Mouse (Mus musculus) bone marrow macrophage, adult 2 months (primary cell): ENCODE results near the gene Cdh12. TPM values are rescaled to one million over a fixed set of nuclear protein-coding genes. Genes with fewer than 3 reads are reported as not detected.

Source experiments
- H3K27ac ChIP-seq: 2 replicates; pipeline ENCODE4 v1.5.1; 2012; ENCODE audit warnings: low read depth, low read length; ENCODE audit not compliant: insufficient read depth
- H3K4me1 ChIP-seq: 2 replicates; pipeline ENCODE4 v1.6.1; 2012; ENCODE audit warnings: low read length; ENCODE audit not compliant: control insufficient read depth, insufficient read depth
- H3K4me3 ChIP-seq: 2 replicates; pipeline ENCODE4 v1.5.1; 2012; ENCODE audit warnings: mild to moderate bottlenecking, low read length, moderate library complexity; ENCODE audit not compliant: insufficient read depth
- CTCF ChIP-seq: IDR thresholded peaks from 2 replicates; pipeline ENCODE4 v1.5.1; 2012; ENCODE audit warnings: low read depth, mild to moderate bottlenecking, low read length, moderate library complexity
- POLR2A ChIP-seq: IDR thresholded peaks from 2 replicates; pipeline ENCODE4 v1.6.1; 2012; ENCODE audit warnings: mild to moderate bottlenecking, low read depth, low read length, borderline replicate concordance
- polyA plus RNA-seq: library from polyadenylated mRNA; stranded (reverse); fragments of >200 nt; gene quantifications from 2 replicates; pipeline ENCODE4 v1.2.4, GENCODE M21; 2012; ENCODE audit not compliant: missing spikeins, insufficient read depth, insufficient read length

Gene Cdh12
- polyA plus RNA-seq, 1 experiment = not detected

GRCm38 (mm10) chr15:20863076-20863475 lies 414.0 kb downstream of the Cdh12 start:
- TF ChIP-seq POLR2A (no peak), CTCF (no peak)
- Histone ChIP-seq H3K4me3 (no peak overlapping the region), H3K27ac (no peak overlapping the region), H3K4me1 (no peaks in the 10 kb centered on the region)

GRCm38 (mm10) chr15:20872518-20872917 lies 423.5 kb downstream of the Cdh12 start:
- TF ChIP-seq POLR2A (no peak), CTCF (no peak)
- no peaks in the 10 kb centered on the region for H3K4me1 ChIP-seq
- H3K27ac ChIP-seq = no peak overlapping the region
- no peak overlapping the region for H3K4me3 ChIP-seq

GRCm38 (mm10) chr15:20876993-20877392 lies 427.9 kb downstream of the Cdh12 start:
- no peaks in the 10 kb centered on the region for H3K4me1 ChIP-seq
- no peak overlapping the region for H3K4me3 ChIP-seq
- TF ChIP-seq POLR2A (no peak), CTCF (no peak)
- no peak overlapping the region for H3K27ac ChIP-seq

- TF ChIP-seq CTCF = no peak
- no peak for TF ChIP-seq POLR2A
- Histone ChIP-seq H3K4me1 (no peaks in the 10 kb centered on the region), H3K4me3 (no peak overlapping the region), H3K27ac (no peak overlapping the region)
These were observed 444.4 kb downstream of the Cdh12 start for GRCm38 (mm10) chr15:20893471-20893870.

- Histone ChIP-seq H3K4me3 (no peak overlapping the region), H3K27ac (no peak overlapping the region), H3K4me1 (no peaks in the 10 kb centered on the region)
- TF ChIP-seq CTCF (no peak), POLR2A (no peak)
These were observed 453.5 kb downstream of the Cdh12 start for GRCm38 (mm10) chr15:20902568-20902967.

GRCm38 (mm10) chr15:20928221-20928620 lies 479.2 kb downstream of the Cdh12 start:
- Histone ChIP-seq H3K4me3 (no peak overlapping the region), H3K27ac (no peak overlapping the region), H3K4me1 (no peaks in the 10 kb centered on the region)
- no peak for TF ChIP-seq POLR2A
- no peak for TF ChIP-seq CTCF

GRCm38 (mm10) chr15:20944000-20944399 lies 494.9 kb downstream of the Cdh12 start:
- TF ChIP-seq CTCF (no peak), POLR2A (no peak)

GRCm38 (mm10) chr15:20967463-20967862 lies 518.4 kb downstream of the Cdh12 start:
- Histone ChIP-seq H3K4me1 (no peaks in the 10 kb centered on the region), H3K27ac (no peak overlapping the region), H3K4me3 (no peak overlapping the region)
- no peak for TF ChIP-seq POLR2A
- TF ChIP-seq CTCF = no peak

More at GRCm38 (mm10) chr15:20944000-20944399, 494.9 kb downstream of the Cdh12 start:
- H3K27ac ChIP-seq = no peak overlapping the region
- H3K4me1 ChIP-seq = no peaks in the 10 kb centered on the region
- no peak overlapping the region for H3K4me3 ChIP-seq

GRCm38 (mm10) chr15:20971041-20971440 lies 522.0 kb downstream of the Cdh12 start:
- Histone ChIP-seq H3K4me1 (no peaks in the 10 kb centered on the region), H3K4me3 (no peak overlapping the region), H3K27ac (no peak overlapping the region)
- TF ChIP-seq POLR2A = no peak
- no peak for TF ChIP-seq CTCF

GRCm38 (mm10) chr15:21000541-21000940 lies 551.5 kb downstream of the Cdh12 start:
- no peak for TF ChIP-seq POLR2A
- TF ChIP-seq CTCF = no peak
- no peak overlapping the region for H3K4me3 ChIP-seq
- no peak overlapping the region for H3K27ac ChIP-seq
- H3K4me1 ChIP-seq = no peaks in the 10 kb centered on the region

- no peak overlapping the region for H3K27ac ChIP-seq
- no peak for TF ChIP-seq CTCF
- TF ChIP-seq POLR2A = no peak
- no peak overlapping the region for H3K4me3 ChIP-seq
- H3K4me1 ChIP-seq = no peaks in the 10 kb centered on the region
These were observed 558.9 kb downstream of the Cdh12 start for GRCm38 (mm10) chr15:21007931-21008330.
